Mouse (Mus musculus) frontal cortex, postnatal 10 days (tissue): ENCODE measurements around the gene Fry.
A peak's percentile ranks its signal among the peaks of the same experiment; 100 is the strongest.

ENCODE experiments used
- DNase-seq, 2 experiments: peaks; one replicate each; pipeline ENCODE4 v3.0.0; 2022; ENCODE audit warnings: low spot score in 2 of 2, mixed read lengths in 1 of 2

The Fry gene

DNA sequence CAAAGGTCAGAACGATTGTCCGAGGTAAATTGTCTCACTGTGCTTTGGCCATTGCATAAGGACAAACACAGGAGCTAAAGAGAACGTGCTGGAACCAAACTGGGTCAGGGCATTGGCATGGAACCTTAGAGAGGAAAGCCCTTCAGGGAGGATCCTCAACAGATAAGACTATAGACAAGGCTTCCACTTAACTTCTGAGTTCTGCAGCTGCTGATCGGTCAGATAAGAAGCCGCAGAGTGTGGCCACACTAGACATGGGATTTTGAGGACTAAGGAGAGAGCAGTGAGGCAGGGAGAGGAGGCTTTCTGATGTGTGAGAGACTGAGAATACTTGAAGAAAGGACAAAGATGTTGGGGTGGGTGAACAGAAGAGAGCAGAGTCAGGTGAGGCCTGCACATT is 214.4 kb downstream of the Fry start:
- no peak for DNase-seq

DNA sequence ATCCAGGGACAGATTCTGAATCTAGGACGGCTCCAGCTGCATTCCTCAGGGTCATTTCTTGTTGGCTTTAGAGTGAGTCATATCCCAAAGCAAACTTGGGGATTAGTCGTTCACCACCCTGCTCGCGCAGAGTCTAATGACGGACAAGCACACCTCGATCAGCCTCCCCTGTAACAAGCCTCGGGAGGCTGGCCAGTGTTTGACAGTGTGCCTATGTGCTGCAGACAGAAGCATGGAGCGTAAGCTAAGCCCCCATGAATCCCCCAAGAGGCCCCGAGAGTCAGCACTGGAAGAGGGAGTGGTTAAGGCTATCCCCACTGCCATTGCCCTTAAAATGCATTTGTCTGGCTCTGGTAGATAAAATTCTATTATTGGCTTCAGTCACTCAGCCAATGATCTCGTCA is 214.9 kb downstream of the Fry start:
- no peak for DNase-seq

DNA sequence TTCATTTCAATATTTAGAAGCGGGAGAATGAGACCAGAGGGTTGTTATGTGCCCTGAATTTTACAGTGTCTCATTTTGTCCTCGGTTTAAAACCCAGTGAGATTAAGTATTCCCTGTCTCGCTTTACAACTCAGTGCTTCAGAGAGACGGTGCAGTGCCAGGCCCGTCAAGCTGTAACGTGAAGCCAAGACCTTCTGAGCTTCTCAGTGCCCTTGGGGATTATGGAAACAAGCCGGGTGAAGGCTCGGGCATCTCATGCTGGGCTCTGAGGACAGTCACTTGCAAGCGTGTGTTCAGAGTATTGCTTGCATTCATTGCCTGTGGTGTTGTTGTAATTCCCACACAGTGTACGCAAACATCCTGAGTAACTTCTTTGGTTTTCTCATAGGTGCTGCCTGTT is 218.0 kb downstream of the Fry start:
- no peak for DNase-seq

DNA sequence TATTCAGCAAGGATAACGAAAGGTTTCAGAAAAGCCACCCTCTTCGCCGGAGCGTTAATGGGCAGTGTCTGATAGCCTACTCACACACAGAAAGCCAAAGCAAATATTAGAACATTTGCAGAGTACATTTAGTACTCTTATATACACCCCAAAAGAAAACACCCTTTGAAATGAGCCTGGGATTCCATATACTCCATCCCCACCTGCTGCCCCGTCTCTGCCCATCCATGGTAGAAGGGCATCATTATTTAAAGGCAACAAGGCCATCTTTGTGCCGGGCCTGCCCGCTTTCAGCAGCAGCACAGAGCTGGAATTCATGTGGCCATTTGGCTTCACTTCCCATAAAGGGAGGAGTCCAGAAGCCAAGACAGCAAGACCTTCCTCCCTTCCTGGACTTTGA is 219.3 kb downstream of the Fry start:
- DNase-seq, result peak in 1 of 2 experiments; percentile 27

DNA sequence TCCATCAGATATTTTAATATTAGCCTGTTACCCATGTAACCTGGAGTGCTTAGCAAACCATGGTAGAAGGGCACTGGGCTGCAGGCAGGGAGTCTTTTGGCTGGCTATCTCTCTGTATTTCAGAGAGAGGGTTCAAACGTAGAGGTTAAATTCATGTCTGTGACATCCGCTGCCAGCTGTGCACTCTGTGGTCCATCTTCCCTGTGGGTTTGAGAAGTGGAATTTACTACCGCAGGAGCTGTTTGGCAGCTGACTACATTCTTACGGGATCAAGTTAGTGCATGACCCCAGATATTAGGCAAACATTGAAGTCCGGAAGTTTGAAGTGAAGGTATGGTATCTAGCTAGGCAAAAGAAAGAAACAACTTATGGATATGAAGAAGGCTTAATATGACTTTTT is 222.5 kb downstream of the Fry start:
- DNase-seq, result no peak

DNA sequence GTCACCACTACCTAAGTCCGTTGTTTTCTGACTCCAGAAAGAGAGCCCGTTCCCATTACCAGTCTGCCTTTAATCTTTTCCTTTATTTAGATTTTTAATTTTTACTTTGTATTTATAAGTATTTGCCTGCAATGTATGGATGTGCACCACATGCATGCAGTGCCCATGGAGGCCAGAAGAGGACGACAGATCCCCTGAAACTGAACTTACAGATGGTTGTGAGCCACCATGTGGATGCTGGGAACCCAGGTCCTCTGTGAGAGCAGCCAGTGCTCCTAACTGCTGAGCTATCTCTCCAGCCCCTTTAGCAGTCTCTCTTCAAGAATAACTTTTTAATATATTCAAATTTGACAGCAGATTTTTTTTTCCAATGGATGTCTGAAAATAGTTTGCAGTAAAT is 223.7 kb downstream of the Fry start:
- DNase-seq, result no peak

DNA sequence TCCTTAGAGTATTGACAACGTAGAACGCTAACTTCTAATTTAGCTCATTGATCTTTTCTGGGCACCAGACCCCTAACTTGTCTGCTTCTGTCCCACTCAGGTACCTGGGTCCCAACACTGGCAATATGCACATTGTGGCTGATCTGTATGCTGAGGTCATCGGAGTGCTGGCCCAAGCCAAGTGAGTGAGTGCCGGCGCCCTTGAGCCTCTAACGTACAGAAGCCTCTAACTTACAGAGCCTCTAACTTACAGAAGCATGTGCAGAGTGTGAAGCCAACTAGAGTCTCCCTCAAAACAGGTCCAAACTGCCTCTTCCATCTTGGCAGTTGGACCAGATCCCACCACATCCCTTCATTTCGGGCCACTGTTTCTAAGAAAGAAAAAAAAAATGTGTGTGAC is 227.5 kb downstream of the Fry start:
- DNase-seq, result no peak

DNA sequence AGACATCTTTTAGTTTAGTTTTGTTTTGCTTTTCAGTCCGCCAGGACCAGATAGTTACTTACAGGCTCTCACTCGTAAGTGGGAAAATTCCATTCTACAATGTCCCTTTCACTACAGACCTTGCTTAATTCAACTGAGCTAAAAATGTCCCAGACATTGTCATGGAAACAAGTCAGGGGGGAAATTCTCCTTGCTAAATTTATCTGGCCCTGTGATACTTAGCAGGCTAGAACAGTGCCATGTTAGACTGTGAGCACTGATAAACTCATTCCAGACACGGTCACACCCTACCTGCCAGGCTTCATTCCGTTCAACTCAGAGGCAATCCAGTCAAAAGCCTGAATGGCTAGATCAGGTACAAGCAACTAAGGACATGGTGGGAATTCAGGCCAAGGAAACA is 227.9 kb downstream of the Fry start:
- DNase-seq, result no peak

DNA sequence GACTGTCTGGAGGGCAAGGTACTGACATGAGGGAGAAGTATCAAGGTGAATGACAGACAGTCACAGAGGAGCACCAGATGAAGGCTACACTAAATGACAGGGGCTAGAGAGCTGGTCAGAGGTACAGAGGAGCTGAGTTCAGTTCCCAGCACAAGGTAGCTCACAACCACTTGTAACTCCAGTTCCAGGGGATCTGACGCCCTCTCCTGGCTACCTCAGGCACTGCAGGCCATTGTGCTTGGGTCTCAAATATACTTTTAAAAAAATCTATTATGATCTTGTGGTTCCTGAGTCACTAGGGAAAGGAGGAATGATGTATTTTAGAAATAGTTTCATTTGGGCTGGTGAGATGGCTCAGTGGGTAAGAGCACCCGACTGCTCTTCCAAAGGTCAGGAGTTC is 229.4 kb downstream of the Fry start:
- no peak for DNase-seq

DNA sequence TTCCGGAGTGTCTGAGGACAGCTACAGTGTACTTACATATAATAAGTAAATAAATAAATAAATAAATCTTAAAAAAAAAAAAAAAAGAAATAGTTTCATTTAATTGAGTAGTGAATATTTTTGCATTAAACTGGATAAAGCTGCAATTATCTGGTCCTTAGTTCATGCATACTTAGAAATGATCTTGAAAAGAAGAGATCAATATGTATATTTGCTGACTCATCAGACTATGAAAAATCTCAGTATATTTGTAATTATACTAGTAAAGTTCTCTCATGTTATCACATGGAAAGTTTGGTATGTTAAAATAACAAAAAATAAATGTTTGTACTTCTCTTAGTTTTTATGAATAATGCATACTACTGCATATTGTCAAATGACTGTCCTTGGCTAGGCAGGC is 229.9 kb downstream of the Fry start:
- DNase-seq, result no peak

DNA sequence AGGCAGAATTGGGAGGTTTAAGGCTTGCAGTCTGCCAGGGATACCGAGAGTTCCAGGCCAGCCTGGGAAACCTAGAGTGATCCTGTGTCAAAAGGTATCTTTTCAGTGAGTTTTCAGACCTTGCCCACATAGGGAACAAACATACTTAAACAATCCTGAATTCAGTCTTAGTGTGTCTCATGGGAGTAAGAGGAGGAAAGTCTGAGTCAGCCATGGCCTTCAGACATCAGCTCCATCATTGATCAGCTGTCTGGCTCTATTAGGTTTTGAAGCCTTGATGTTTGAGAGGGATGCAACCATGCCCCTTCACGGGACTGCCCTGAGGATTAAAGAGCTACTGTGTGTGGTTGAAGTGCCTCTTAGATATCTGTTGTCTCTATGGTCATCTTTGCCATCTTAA is 232.7 kb downstream of the Fry start:
- DNase-seq, result no peak

DNA sequence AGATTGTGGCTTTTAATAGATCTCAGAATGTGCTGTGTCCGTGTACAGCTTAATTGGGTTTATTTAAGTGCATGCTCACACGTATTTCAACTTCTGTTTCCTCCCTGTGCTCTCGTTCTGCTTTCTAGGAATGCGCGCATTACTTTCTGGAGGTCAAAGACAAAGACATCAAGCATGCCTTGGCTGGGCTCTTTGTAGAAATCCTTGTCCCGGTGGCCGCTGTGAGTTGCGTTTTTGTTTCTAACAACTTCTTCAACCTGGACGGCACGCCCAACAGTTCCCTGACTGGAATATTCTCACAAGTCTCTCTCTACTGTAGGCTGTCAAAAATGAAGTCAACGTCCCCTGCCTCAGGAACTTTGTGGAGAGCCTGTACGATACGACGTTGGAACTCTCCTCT is 240.2 kb downstream of the Fry start:
- DNase-seq, result no peak

DNA sequence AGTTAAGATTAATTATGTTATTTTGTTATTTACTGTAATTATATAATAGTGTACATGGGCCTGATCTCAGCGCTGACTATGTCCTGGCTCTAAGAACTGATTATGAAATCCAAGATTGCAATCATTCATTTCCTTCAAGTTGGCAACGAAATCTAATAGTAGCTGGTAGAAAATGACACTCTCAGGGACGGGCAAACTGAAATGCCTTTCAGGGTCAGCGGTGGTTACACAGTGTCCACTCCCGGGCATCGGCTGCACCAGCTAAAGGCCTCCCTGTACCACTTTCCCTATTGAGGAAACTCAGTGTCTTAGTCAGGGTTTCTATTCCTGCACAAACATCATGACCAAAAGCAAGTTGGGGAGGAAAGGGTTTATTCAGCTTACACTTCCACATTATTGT is 243.8 kb downstream of the Fry start:
- DNase-seq, result no peak

DNA sequence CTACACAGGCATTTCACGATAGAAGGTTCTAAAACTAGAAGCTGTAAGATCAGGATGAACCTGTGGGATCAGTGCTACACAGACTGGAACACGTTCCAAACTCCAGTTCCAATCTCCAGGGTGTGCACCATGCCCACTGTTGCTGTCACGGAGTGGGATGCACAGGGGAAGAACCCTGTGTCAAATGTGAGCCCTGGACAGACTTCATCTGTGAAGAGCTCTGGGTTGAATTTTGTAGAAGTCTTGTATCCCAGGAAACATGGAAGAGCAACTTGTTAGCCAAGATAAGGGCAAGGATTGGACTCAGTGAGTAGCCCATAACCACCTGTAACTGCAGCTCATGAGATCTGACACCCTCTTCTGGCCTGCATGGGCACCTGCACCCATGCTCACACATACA is 246.2 kb downstream of the Fry start:
- no peak for DNase-seq

DNA sequence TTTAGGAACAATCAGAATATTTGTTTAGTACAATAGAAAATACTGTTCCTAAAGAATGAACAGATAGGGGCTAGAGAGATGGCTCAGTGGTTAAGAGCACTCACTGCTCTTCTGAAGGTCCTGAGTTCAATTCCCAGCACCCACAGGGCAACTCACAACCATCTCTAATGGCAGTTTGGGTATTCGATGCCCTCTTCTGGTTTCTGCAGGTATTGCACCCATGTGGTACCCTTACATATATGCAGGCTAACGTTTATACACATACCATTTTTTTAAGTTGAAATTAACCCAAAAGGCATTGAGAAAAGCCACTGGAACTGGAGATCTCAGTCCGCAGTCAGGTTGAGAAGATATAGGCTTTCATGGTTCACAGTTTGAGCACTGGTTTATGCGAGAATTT is 248.6 kb downstream of the Fry start:
- DNase-seq, result no peak

DNA sequence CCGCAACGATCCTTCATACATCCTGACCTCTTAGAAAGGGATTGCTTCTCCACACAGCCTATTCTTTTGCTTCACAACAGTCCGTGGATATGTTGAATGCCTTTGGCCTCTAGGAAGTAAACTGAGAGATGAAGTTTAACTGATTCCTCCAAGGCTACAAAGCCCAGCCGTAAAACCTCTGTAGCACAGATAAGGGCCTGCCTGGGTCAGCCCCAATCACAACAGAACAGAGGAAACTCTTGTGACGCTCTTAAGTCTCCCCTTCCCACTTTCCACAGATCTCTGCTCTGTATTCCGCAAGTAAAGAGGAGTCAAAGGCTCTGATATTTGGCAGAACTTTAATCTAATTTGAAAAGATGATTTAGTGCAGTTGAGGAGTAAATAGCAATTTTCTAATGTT is 251.8 kb downstream of the Fry start:
- no peak for DNase-seq

DNA sequence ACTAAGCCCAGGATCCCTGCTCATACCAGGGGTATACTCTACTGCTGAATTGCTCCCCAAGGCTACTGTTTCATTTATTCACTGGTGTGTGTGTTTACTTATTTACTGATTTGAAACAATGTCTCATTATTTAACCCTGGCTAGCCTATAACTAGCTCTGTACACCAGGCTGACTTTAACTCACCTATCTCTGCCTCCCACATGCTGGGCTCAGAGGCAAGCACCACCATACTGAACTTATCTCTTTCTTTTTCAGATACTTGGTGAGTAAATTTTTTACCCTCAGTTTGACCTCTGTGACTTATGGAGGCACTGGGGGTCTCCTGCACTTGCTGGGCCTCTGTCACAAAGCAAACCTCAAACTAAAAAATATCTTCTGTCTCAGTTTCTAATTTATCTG is 252.4 kb downstream of the Fry start:
- no peak for DNase-seq

DNA sequence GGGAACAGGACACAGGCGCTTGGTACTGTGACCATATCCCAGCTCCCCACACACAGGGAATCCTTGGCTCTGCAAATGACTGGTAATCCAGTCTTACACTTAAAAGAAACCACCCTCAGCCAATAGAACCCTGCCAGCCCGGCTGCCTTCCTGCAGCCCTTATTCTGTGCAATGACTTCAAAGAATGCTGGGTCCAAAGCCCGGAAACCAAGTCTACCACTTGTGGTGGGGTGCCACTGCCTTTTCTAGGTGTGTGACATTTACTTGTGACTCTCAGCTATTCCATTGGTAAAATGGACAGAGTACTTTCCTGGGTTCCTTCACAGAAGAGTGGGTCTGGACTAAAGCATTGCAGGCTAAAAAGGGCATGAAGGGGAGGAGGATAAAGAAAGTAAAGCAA is 254.5 kb downstream of the Fry start:
- no peak for DNase-seq

DNA sequence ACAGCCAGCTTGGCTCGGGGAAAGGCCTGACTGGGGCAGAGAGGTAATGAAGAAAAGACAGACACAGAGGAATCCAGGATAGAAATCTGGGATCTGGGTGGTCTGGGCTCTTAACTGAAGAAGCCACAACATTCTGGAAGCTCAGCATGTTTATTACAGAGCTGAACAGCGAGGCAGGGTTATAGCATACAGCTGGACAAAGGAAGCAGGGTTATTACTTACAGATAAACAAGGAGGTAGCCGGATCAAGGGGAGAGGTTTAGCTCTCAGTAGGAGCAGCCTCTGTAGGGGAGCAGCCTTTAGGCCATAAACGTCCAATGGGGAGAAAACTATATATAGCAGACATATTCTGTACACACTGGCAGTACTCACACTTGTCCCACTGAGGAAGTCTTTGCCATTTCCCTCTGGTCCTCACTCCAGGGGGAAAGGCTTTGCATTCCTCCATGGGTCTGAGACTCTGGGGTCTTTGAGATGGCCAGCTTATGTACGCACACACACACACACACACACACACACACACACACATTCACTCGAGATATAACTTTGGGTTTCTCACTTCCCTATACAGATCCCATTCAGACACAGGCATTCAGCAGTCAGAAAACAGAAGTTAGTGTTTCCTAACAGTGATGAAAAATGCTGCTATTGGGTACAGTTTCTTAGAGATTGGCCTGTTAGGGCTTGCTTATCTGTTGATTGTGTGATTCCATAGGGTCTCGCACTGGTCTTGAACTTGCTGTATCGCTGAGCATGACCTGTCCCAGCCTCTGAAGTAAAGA is 256.5 kb downstream of the Fry start:
- DNase-seq, result no peak

DNA sequence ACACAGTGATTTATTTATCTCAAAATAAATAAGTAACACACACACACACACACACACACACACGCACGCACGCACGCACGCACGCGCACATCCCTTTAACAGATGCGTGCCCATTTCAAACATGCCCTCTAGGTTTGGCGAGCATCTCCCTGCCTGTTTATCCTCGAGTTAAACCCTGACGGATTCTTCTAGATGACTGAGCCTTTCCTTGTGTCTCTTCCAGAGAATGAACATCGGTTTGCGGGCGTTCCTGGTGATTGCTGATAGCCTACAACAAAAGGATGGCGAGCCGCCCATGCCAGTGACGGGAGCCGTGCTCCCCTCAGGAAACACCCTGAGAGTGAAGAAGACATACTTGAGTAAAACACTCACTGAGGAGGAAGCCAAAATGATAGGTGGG is 260.1 kb downstream of the Fry start:
- no peak for DNase-seq

DNA sequence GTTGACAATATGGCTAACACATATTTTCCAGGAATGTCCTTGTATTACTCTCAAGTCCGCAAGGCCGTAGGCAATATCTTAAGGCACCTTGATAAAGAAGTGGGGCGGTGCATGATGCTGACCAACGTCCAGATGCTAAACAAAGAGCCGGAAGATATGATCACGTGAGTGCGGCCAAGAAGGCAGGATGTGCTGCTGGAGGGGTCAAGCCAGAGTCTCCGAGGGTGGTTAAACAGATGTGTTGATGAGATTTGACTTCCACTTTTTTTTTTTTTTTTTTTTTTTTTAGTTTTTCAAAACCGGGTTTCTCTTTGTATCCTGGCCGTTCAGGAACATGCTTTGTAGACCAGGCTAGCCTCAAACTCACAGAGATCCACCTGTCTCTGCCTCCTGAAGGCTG is 262.3 kb downstream of the Fry start:
- DNase-seq, result no peak

DNA sequence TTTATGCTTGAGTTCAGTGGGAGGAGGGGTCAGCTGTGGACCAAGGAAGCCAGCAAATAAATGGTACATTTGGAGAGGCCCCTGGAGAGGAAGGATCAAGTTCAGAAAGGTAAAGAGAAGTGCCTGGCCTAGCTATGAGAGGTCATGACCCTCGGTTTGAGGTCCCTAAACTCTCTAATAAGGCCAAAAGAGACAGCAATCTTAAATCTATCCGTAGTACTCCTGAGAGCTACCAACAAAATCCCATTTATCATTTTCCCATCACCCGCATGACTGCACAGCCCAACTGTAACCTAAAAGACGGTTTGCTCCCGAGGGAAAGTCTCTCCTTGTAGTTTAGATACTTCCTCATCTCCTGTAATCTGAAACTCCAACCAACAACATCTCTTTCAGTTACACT is 264.0 kb downstream of the Fry start:
- DNase-seq, result no peak

DNA sequence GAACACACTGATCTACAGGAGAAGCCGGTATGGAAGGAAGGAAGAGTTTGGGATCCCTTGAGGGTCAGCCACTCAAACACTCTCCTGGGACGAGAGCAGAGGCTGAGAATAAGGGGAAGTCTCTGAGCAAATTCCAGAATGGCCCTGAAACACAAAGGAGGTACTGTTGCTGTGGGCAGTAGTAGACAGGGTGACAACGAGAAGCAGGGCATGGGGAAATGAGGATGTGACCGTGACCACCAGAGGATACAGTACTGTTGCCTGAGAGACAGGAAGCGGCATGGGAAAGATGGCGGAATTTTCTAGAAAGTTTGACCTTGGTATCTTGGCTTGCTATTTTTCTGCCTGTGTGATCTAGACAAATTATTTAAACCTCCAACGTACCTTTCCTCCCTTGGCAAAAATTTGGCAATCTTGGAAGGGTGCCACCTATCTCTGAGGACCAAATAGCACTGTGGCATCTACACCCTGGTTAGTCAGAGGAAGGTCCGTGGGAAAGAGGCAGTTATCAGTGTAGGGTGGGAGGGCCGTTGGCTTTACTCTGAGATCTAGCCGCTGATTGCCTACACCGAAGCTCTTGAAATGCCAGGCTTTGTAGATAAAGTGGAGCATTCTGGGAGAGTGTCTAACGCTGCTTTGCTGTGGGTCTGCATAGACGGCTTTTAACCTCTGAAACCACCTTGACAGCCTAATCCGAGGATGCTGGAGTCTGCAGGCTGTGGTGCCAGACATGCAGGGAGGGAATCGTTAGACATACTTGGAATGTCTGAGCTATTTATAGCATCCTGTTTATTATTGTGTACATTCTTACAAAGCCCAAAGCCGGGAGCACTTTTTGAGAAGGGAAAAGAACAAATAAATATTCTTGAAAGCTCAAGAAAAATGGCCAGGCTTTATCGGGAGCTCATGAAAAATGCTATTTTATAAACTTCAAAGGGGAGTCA is 266.1 kb downstream of the Fry start:
- DNase-seq, result no peak
